15 mouse cellular contexts compared by ENCODE assay signal in the genomic region with DNA sequence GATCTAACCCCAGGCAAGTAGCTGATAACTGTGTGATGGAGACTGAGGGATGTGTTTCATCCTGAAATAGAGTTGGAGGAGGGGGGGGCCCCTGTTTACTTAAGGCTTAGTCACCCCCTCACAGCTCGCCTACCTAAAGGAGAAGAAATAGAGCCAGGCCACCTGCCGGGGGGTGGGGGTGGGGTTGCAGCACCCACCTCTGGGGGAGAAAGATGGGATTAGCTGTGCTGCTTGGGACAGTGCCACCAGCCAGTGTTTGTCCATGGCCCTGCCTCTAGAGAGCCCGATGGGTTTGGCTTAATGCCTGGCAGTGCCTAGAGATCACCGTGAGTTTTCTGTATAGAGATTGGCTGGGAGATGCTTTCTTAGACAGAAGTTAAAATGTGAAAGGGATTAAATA. TPM values are rescaled to one million over a fixed set of nuclear protein-coding genes. Genes with fewer than 3 reads are reported as not detected.
A peak's percentile ranks its signal among the peaks of the same experiment; 100 is the strongest.
DNase-seq lines count a peak whose midpoint lies in the region; ATAC-seq and TF ChIP-seq lines count a peak whose summit lies in the region.
"Had no signal": no experiment of that assay in that cellular context is flagged by ENCODE, and none has a peak within 500 bp of the region (broad histone marks: within the 10 kb centered on the region; RNA-seq: fewer than 3 reads in every experiment).

No protein-coding gene starts in this region.

- no peak overlapping the region for H3K4me2 ChIP-seq in forebrain, postnatal 0 days (ENCODE audit: low read depth)
- H3K4me2 ChIP-seq in kidney, embryonic 15.5 days = peak overlapping the region; percentile 8; the same call in 1 of the 2 replicates
- H3K4me2 ChIP-seq in neural tube, embryonic 13.5 days = no peak overlapping the region
- H3K4me2 ChIP-seq in neural tube, embryonic 15.5 days = no peak overlapping the region
- H3K4me2 ChIP-seq: midbrain, embryonic 12.5 days had no signal

- H3K27me3 ChIP-seq in forebrain, embryonic 10.5 days (ENCODE audit: poor library complexity, severe bottlenecking) = peaks cover 39% of the 10 kb centered on the region
- H3K27me3 ChIP-seq in forebrain, postnatal 0 days (ENCODE audit: insufficient read depth, low read length) = no peaks in the 10 kb centered on the region
- peaks cover 22% of the 10 kb centered on the region for H3K27me3 ChIP-seq in kidney, embryonic 15.5 days
- peaks cover 8% of the 10 kb centered on the region; the same call in 1 of the 2 replicates for H3K27me3 ChIP-seq in neural tube, embryonic 13.5 days
- no peaks in the 10 kb centered on the region for H3K27me3 ChIP-seq in neural tube, embryonic 15.5 days (replicated peaks)

- H3K9ac ChIP-seq in forebrain, postnatal 0 days = no peak overlapping the region
- H3K9ac ChIP-seq in kidney, embryonic 15.5 days = no peak overlapping the region
- 0 out of 2 replicates have a peak overlapping the region, but pooled peaks have one; percentile 1 for H3K9ac ChIP-seq in neural tube, embryonic 13.5 days
- no peak overlapping the region for H3K9ac ChIP-seq in neural tube, embryonic 15.5 days (replicated peaks)
- H3K9ac ChIP-seq: midbrain, embryonic 12.5 days had no signal

- no peak for TF ChIP-seq CTCF in forebrain, postnatal 0 days (IDR thresholded peaks at IDR 0.05; ENCODE audit: low read depth)

- peak overlapping the region; percentile 3; the same call in 1 of the 2 replicates for H3K4me3 ChIP-seq in forebrain, embryonic 10.5 days
- no peak overlapping the region for H3K4me3 ChIP-seq in forebrain, postnatal 0 days (ENCODE audit: low read depth, low read length)
- no peak overlapping the region for H3K4me3 ChIP-seq in kidney, embryonic 15.5 days (replicated peaks)
- H3K4me3 ChIP-seq in neural tube, embryonic 13.5 days = no peak overlapping the region
- no peak overlapping the region for H3K4me3 ChIP-seq in neural tube, embryonic 15.5 days (replicated peaks)
- H3K4me3 ChIP-seq: midbrain, embryonic 12.5 days had no signal

- H3K27ac ChIP-seq in forebrain, embryonic 10.5 days = no peak overlapping the region
- H3K27ac ChIP-seq in forebrain, postnatal 0 days (ENCODE audit: low read depth, low read length) = no peak overlapping the region
- no peak overlapping the region for H3K27ac ChIP-seq in kidney, embryonic 15.5 days
- no peak overlapping the region for H3K27ac ChIP-seq in neural tube, embryonic 13.5 days (replicated peaks)
- H3K27ac ChIP-seq in neural tube, embryonic 15.5 days (replicated peaks) = no peak overlapping the region
- H3K27ac ChIP-seq: midbrain, embryonic 12.5 days had no signal

- H3K9me3 ChIP-seq in forebrain, embryonic 10.5 days = no peaks in the 10 kb centered on the region
- no peaks in the 10 kb centered on the region for H3K9me3 ChIP-seq in forebrain, postnatal 0 days (ENCODE audit: low read length)
- H3K9me3 ChIP-seq in kidney, embryonic 15.5 days (replicated peaks) = no peaks in the 10 kb centered on the region
- no peaks in the 10 kb centered on the region for H3K9me3 ChIP-seq in neural tube, embryonic 13.5 days
- H3K9me3 ChIP-seq in neural tube, embryonic 15.5 days (replicated peaks) = no peaks in the 10 kb centered on the region
- H3K9me3 ChIP-seq: midbrain, embryonic 12.5 days had no signal

- H3K4me1 ChIP-seq in forebrain, embryonic 10.5 days = peaks cover 13% of the 10 kb centered on the region
- 0 out of 2 replicates have a peak, but pooled peaks cover 3% of the 10 kb centered on the region for H3K4me1 ChIP-seq in forebrain, postnatal 0 days (ENCODE audit: insufficient read depth)
- peaks cover 13% of the 10 kb centered on the region; the same call in 1 of the 2 replicates for H3K4me1 ChIP-seq in kidney, embryonic 15.5 days
- H3K4me1 ChIP-seq in neural tube, embryonic 13.5 days (replicated peaks) = peaks cover 15% of the 10 kb centered on the region
- H3K4me1 ChIP-seq in neural tube, embryonic 15.5 days = peaks cover 12% of the 10 kb centered on the region

- H3K36me3 ChIP-seq in forebrain, embryonic 10.5 days (replicated peaks) = peaks cover 1% of the 10 kb centered on the region
- no peaks in the 10 kb centered on the region; the same call in 1 of the 2 replicates for H3K36me3 ChIP-seq in forebrain, postnatal 0 days (ENCODE audit: insufficient read depth)
- H3K36me3 ChIP-seq in kidney, embryonic 15.5 days = no peaks in the 10 kb centered on the region
- H3K36me3 ChIP-seq in neural tube, embryonic 13.5 days = peaks cover 4% of the 10 kb centered on the region; the same call in 1 of the 2 replicates
- H3K36me3 ChIP-seq in neural tube, embryonic 15.5 days = no peaks in the 10 kb centered on the region
- H3K36me3 ChIP-seq: midbrain, embryonic 12.5 days had no signal

- no peak for DNase-seq in forebrain, embryonic 10.5 days (ENCODE audit: extremely low spot score, low spot score)
- no peak for DNase-seq in forebrain, postnatal 0 days
- no peak for DNase-seq in kidney, postnatal 10 days
- no peak for DNase-seq in right cerebral cortex, postnatal 10 days (ENCODE audit: low spot score in 2 of 2)
- no peak for DNase-seq in testis, postnatal 14 days (ENCODE audit: low spot score)
- DNase-seq: cerebellum, adult 9-10 months; kidney, postnatal 36 days had no signal

- ATAC-seq in forebrain, postnatal 0 days = no peak
- no peak for ATAC-seq in kidney, embryonic 15.5 days (replicated peaks; ENCODE audit: low FRiP score)
- ATAC-seq in neural tube, embryonic 13.5 days (ENCODE audit: low read depth) = peak; percentile 54; the same call in 1 of the 2 replicates
- no peak; the same call in 1 of the 2 replicates for ATAC-seq in neural tube, embryonic 15.5 days (ENCODE audit: low FRiP score)

- WGBS in forebrain, embryonic 10.5 days = 22% methylated on average over 4 of the region's 4 CpGs
- WGBS in forebrain, postnatal 0 days = 21% methylated on average over 4 of the region's 4 CpGs
- 34% methylated on average over 4 of the region's 4 CpGs for WGBS in kidney, embryonic 15.5 days
- 33% methylated on average over 4 of the region's 4 CpGs for WGBS in neural tube, embryonic 13.5 days
- 44% methylated on average over 4 of the region's 4 CpGs for WGBS in neural tube, embryonic 15.5 days

RNA-seq across cellular contexts. Expression of gene Ascl5, which starts 9.7 kb away (rescaled TPM):
- polyA plus RNA-seq in forebrain, embryonic 10.5 days (2016; fragmentation: Nextera tagmentation; extraction: Ambion mirVana) = not detected in 2 replicates
- 0.46 TPM in 1 of 2 replicates, not detected in the other for total RNA-seq in forebrain, postnatal 0 days (2014; rRNA removed)
- 0.36 and 0.90 TPM in 2 replicates for polyA plus RNA-seq in forebrain, postnatal 0 days (2015; fragmentation: Nextera tagmentation; extraction: Ambion mirVana)
- polyA plus RNA-seq in kidney, embryonic 15.5 days (2015; fragmentation: Nextera tagmentation; extraction: Ambion mirVana) = not detected in 2 replicates
- not detected in 2 replicates for polyA plus RNA-seq in neural tube, embryonic 13.5 days (2015; fragmentation: Nextera tagmentation; extraction: Ambion mirVana)
- polyA plus RNA-seq in neural tube, embryonic 15.5 days (2015; fragmentation: Nextera tagmentation; extraction: Ambion mirVana) = not detected in 2 replicates
- total RNA-seq: heart, adult 8-10 months had no signal
- polyA plus RNA-seq: embryonic facial prominence, embryonic 11.5 days; liver, embryonic 16.5 days; midbrain, embryonic 12.5 days; testis, adult 2 months had no signal

RNA-seq across cellular contexts. Expression of gene Cacna1s, which starts 11.7 kb away (rescaled TPM):
- polyA plus RNA-seq in forebrain, embryonic 10.5 days (2016; fragmentation: Nextera tagmentation; extraction: Ambion mirVana) = 0.20 TPM in 1 of 2 replicates, not detected in the other
- total RNA-seq in forebrain, postnatal 0 days (2014; rRNA removed) = 0.62 and 1.1 TPM in 2 replicates
- polyA plus RNA-seq in forebrain, postnatal 0 days (2015; fragmentation: Nextera tagmentation; extraction: Ambion mirVana) = 0.30 and 1.1 TPM in 2 replicates
- polyA plus RNA-seq in kidney, embryonic 15.5 days (2015; fragmentation: Nextera tagmentation; extraction: Ambion mirVana) = 0.49 and 0.57 TPM in 2 replicates
- polyA plus RNA-seq in neural tube, embryonic 13.5 days (2015; fragmentation: Nextera tagmentation; extraction: Ambion mirVana) = 0.28 and 1.2 TPM in 2 replicates
- polyA plus RNA-seq in neural tube, embryonic 15.5 days (2015; fragmentation: Nextera tagmentation; extraction: Ambion mirVana) = 0.75 and 1.1 TPM in 2 replicates

RNA-seq across cellular contexts. Expression of gene Tmem9, which starts 32.9 kb away (rescaled TPM):
- 132 and 135 TPM in 2 replicates for polyA plus RNA-seq in forebrain, embryonic 10.5 days (2016; fragmentation: Nextera tagmentation; extraction: Ambion mirVana)
- 91.7 and 95.5 TPM in 2 replicates for total RNA-seq in forebrain, postnatal 0 days (2014; rRNA removed)
- 156 and 175 TPM in 2 replicates for polyA plus RNA-seq in forebrain, postnatal 0 days (2015; fragmentation: Nextera tagmentation; extraction: Ambion mirVana)
- polyA plus RNA-seq in kidney, embryonic 15.5 days (2015; fragmentation: Nextera tagmentation; extraction: Ambion mirVana) = 206 and 224 TPM in 2 replicates
- polyA plus RNA-seq in neural tube, embryonic 13.5 days (2015; fragmentation: Nextera tagmentation; extraction: Ambion mirVana) = 155 and 180 TPM in 2 replicates
- 188 and 194 TPM in 2 replicates for polyA plus RNA-seq in neural tube, embryonic 15.5 days (2015; fragmentation: Nextera tagmentation; extraction: Ambion mirVana)

RNA-seq across cellular contexts. Expression of gene Igfn1, which starts 34.7 kb away (rescaled TPM):
- polyA plus RNA-seq in forebrain, embryonic 10.5 days (2016; fragmentation: Nextera tagmentation; extraction: Ambion mirVana) = not detected in 2 replicates
- total RNA-seq in forebrain, postnatal 0 days (2014; rRNA removed) = not detected in 2 replicates
- polyA plus RNA-seq in forebrain, postnatal 0 days (2015; fragmentation: Nextera tagmentation; extraction: Ambion mirVana) = not detected in 2 replicates
- polyA plus RNA-seq in kidney, embryonic 15.5 days (2015; fragmentation: Nextera tagmentation; extraction: Ambion mirVana) = 0.12 and 0.14 TPM in 2 replicates
- not detected in 2 replicates for polyA plus RNA-seq in neural tube, embryonic 13.5 days (2015; fragmentation: Nextera tagmentation; extraction: Ambion mirVana)
- polyA plus RNA-seq in neural tube, embryonic 15.5 days (2015; fragmentation: Nextera tagmentation; extraction: Ambion mirVana) = not detected in 2 replicates
- polyA plus RNA-seq: embryonic facial prominence, embryonic 11.5 days; liver, embryonic 16.5 days; midbrain, embryonic 12.5 days had no signal
